Mouse (Mus musculus): ENCODE measurements around the gene Ptpn6. TPM values are rescaled to one million over a fixed set of nuclear protein-coding genes. Genes with fewer than 3 reads are reported as not detected.
A peak's percentile ranks its signal among the peaks of the same experiment; 100 is the strongest.

Ptpn6 gene
- polyA plus RNA-seq, 2 experiments: 9.6 to 13.9 TPM

GRCm38 (mm10) chr6:124718703-124719102 is 19.8 kb downstream of the Ptpn6 start:
- Histone ChIP-seq H3K4me1 (ENCODE audit: control insufficient read depth, insufficient read depth, low read length) (no peaks in the 10 kb centered on the region; the same call in 1 of the 2 replicates), H3K4me2 (replicated peaks; ENCODE audit: low read depth, low read length, severe bottlenecking) (0 out of 2 replicates have a peak overlapping the region, but pooled peaks have one; percentile 6), H3K36me3 (ENCODE audit: control insufficient read depth, insufficient read depth, low read length) (peaks cover 40% of the 10 kb centered on the region), H3K9me3 (ENCODE audit: control insufficient read depth, low read length) (no peaks in the 10 kb centered on the region), H3K4me3 (replicated peaks; ENCODE audit: low read length) (peak overlapping the region; percentile 22), H3K27me3 (ENCODE audit: control insufficient read depth, insufficient read depth, low read length) (no peaks in the 10 kb centered on the region), H3K27ac (replicated peaks; ENCODE audit: low read depth, low read length) (no peak overlapping the region), H3K9ac (ENCODE audit: low read depth, low read length, severe bottlenecking) (no peak overlapping the region)
- DNase-seq (ENCODE audit: low spot score): no peak
- no peak for TF ChIP-seq POLR2A (IDR thresholded peaks at IDR 0.05; ENCODE audit: borderline replicate concordance, extremely low read depth, insufficient read depth, insufficient read length)
- 60% methylated on average over 15 of the region's 16 CpGs for WGBS
- no peak for ATAC-seq (ENCODE audit: low FRiP score, low read depth)

GRCm38 (mm10) chr6:124717968-124718367 is 20.5 kb downstream of the Ptpn6 start:
- no peak for DNase-seq (ENCODE audit: low spot score)
- Histone ChIP-seq H3K9me3 (ENCODE audit: control insufficient read depth, low read length) (no peaks in the 10 kb centered on the region), H3K4me3 (replicated peaks; ENCODE audit: low read length) (peak overlapping the region; percentile 22), H3K4me2 (replicated peaks; ENCODE audit: low read depth, low read length, severe bottlenecking) (0 out of 2 replicates have a peak overlapping the region, but pooled peaks have one; percentile 25), H3K36me3 (ENCODE audit: control insufficient read depth, insufficient read depth, low read length) (peaks cover 45% of the 10 kb centered on the region), H3K27me3 (ENCODE audit: control insufficient read depth, insufficient read depth, low read length) (no peaks in the 10 kb centered on the region), H3K9ac (ENCODE audit: low read depth, low read length, severe bottlenecking) (no peak overlapping the region), H3K27ac (replicated peaks; ENCODE audit: low read depth, low read length) (no peak overlapping the region), H3K4me1 (ENCODE audit: control insufficient read depth, insufficient read depth, low read length) (peaks cover 7% of the 10 kb centered on the region)
- ATAC-seq (ENCODE audit: low FRiP score, low read depth): no peak
- WGBS: 68% methylated on average over 13 of the region's 13 CpGs
- no peak for TF ChIP-seq POLR2A (IDR thresholded peaks at IDR 0.05; ENCODE audit: borderline replicate concordance, extremely low read depth, insufficient read depth, insufficient read length)

DNA sequence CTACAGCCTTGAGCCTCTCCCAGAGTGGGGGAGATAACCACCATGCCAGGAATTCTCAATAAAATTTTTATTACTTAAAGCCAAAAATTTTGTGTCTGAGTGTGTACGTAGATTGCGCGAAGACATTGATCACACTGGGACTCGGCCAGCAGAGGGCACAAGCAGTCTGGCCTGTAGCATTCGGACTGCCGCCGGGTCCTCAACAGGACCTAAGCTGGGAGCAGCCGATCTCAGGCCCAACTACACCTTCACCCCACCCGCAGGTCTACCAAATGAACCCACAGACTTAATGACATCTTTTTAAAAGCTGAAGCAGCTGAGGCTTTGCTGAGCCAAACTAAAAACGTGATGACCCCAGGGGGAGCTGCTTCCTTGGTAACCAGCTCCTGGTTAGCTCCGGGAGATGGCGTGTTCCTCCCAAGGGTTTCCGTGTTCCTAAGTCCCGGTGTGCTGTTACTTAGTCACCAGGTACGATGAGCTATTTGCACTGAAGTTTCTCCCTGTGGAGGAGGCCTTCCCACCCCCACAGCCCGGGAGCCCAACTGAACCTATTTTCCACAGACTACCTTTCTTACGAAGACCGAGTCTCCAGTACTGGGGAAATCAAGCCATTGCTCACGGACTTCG is 21.5 kb downstream of the Ptpn6 start:
- H3K9ac ChIP-seq (ENCODE audit: low read depth, low read length, severe bottlenecking): no peak overlapping the region
- no peak overlapping the region for H3K4me2 ChIP-seq (replicated peaks; ENCODE audit: low read depth, low read length, severe bottlenecking)
- peaks cover 45% of the 10 kb centered on the region for H3K36me3 ChIP-seq (ENCODE audit: control insufficient read depth, insufficient read depth, low read length)
- no peak overlapping the region for H3K27ac ChIP-seq (replicated peaks; ENCODE audit: low read depth, low read length)
- H3K4me3 ChIP-seq (replicated peaks; ENCODE audit: low read length): no peak overlapping the region
- TF ChIP-seq POLR2A (IDR thresholded peaks at IDR 0.05; ENCODE audit: borderline replicate concordance, extremely low read depth, insufficient read depth, insufficient read length): no peak
- peak; percentile 65 for DNase-seq (ENCODE audit: low spot score)
- WGBS: 60% methylated on average over 20 of the region's 20 CpGs
- H3K4me1 ChIP-seq (ENCODE audit: control insufficient read depth, insufficient read depth, low read length): peaks cover 9% of the 10 kb centered on the region
- ATAC-seq (ENCODE audit: low FRiP score, low read depth): no peak
- no peaks in the 10 kb centered on the region for H3K9me3 ChIP-seq (ENCODE audit: control insufficient read depth, low read length)
- no peaks in the 10 kb centered on the region for H3K27me3 ChIP-seq (ENCODE audit: control insufficient read depth, insufficient read depth, low read length)

GRCm38 (mm10) chr6:124712918-124713317 is 25.6 kb downstream of the Ptpn6 start:
- DNase-seq (ENCODE audit: low spot score) (no peak), ATAC-seq (ENCODE audit: low FRiP score, low read depth) (no peak)
- 15% methylated on average over 11 of the region's 11 CpGs for WGBS
- Histone ChIP-seq H3K4me3 (replicated peaks; ENCODE audit: low read length) (peak overlapping the region; percentile 96), H3K4me1 (ENCODE audit: control insufficient read depth, insufficient read depth, low read length) (peaks cover 19% of the 10 kb centered on the region), H3K4me2 (replicated peaks; ENCODE audit: low read depth, low read length, severe bottlenecking) (peak overlapping the region; percentile 94), H3K9ac (ENCODE audit: low read depth, low read length, severe bottlenecking) (peak overlapping the region; percentile 91), H3K27ac (replicated peaks; ENCODE audit: low read depth, low read length) (peak overlapping the region; percentile 83; the same call in 1 of the 2 replicates), H3K36me3 (ENCODE audit: control insufficient read depth, insufficient read depth, low read length) (peaks cover 57% of the 10 kb centered on the region), H3K9me3 (ENCODE audit: control insufficient read depth, low read length) (no peaks in the 10 kb centered on the region), H3K27me3 (ENCODE audit: control insufficient read depth, insufficient read depth, low read length) (no peaks in the 10 kb centered on the region)
- TF ChIP-seq POLR2A (IDR thresholded peaks at IDR 0.05; ENCODE audit: borderline replicate concordance, extremely low read depth, insufficient read depth, insufficient read length): no peak

DNA sequence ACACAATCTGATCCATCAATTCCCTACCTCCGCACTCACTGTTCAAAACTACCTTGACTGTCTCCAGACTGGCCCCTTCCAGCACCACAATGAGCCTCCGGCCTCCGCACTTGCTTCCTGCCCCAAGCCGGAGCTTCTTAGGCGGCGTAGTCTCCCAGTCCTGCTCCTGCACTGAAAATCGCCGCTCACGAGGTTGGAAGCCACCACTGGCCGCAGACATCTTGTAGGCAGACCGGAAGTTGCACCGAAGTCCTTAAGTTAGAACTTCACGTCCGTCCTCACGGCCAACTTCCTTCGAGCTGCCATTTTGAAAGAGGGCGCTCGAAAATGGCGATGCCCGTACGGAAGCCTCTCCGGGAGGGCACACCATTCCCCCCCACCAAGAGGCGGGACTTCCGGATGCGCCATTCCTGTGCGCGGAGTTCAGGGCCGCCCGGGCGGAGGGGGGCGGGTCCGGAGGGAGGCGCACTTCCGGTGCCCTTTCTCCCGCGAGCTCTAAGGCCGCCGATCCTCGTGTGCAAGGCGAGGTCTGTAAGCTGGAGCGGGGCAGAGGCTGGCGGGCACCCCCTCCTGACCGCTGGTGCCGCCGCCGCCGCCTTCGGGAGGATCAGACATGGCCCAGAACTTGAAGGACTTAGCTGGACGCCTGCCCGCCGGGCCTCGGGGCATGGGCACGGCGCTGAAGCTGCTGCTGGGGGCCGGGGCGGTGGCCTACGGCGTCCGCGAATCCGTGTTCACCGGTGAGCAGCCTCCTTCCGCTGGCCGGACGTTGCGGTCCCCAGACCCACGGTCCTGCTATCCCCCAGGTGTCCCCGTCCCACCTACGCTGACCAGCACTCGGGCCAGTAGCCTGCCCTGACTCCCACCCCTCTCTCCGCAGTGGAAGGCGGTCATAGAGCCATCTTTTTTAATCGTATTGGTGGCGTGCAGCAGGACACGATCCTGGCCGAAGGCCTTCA is 26.4 kb downstream of the Ptpn6 start, which contains the start of the genes Emg1 and Phb2:
Emg1 (minus strand) TSS at position 355 of the 959 bp plus-strand sequence.
Phb2 (plus strand) TSS at position 513 of the 959 bp plus-strand sequence.
- Histone ChIP-seq H3K27me3 (ENCODE audit: control insufficient read depth, insufficient read depth, low read length) (no peaks in the 10 kb centered on the region), H3K36me3 (ENCODE audit: control insufficient read depth, insufficient read depth, low read length) (peaks cover 56% of the 10 kb centered on the region), H3K9me3 (ENCODE audit: control insufficient read depth, low read length) (no peaks in the 10 kb centered on the region), H3K4me3 (replicated peaks; ENCODE audit: low read length) (peak within 1 kb of the TSS; percentile 96), H3K9ac (ENCODE audit: low read depth, low read length, severe bottlenecking) (peak within 1 kb of the TSS; percentile 91), H3K27ac (replicated peaks; ENCODE audit: low read depth, low read length) (peak within 1 kb of the TSS; percentile 86), H3K4me1 (ENCODE audit: control insufficient read depth, insufficient read depth, low read length) (peaks cover 19% of the 10 kb centered on the region), H3K4me2 (replicated peaks; ENCODE audit: low read depth, low read length, severe bottlenecking) (peak within 1 kb of the TSS; percentile 94)
- WGBS: 2% methylated on average over 61 of the region's 76 CpGs
- ATAC-seq (ENCODE audit: low FRiP score, low read depth) (peak; percentile 97), DNase-seq (ENCODE audit: low spot score) (peak; percentile 97)
- TF ChIP-seq POLR2A (IDR thresholded peaks at IDR 0.05; ENCODE audit: borderline replicate concordance, extremely low read depth, insufficient read depth, insufficient read length): peak; percentile 73; the same call in 1 of the 2 replicates
